Mouse (Mus musculus) midbrain, embryonic 10.5 days (tissue): Measurements from ENCODE around the gene Ncln. TPM values are rescaled to one million over a fixed set of nuclear protein-coding genes. Genes with fewer than 3 reads are reported as not detected.

Source experiments
- DNase-seq: peaks from one replicate; pipeline ENCODE4 v3.0.0-alpha.2; 2017; ENCODE audit warnings: low spot score
- H3K27ac ChIP-seq: fragments of 300-500 bp; sonication (generic); replicated peaks from 2 replicates; pipeline ENCODE4 v1.5.1; 2016; ENCODE audit warnings: mild to moderate bottlenecking
- H3K27me3 ChIP-seq: fragments of 300-500 bp; sonication (generic); 2 replicates; pipeline ENCODE4 v1.6.1; 2016; ENCODE audit warnings: low read depth, mild to moderate bottlenecking; ENCODE audit not compliant: poor library complexity, severe bottlenecking
- H3K36me3 ChIP-seq: fragments of 300-500 bp; sonication (generic); 2 replicates; pipeline ENCODE4 v1.6.1; 2016; ENCODE audit warnings: mild to moderate bottlenecking, moderate library complexity
- H3K4me1 ChIP-seq: fragments of 300-500 bp; sonication (generic); 2 replicates; pipeline ENCODE4 v1.6.1; 2016
- H3K4me3 ChIP-seq: fragments of 300-500 bp; sonication (generic); 2 replicates; pipeline ENCODE4 v1.5.1; 2016; ENCODE audit warnings: mild to moderate bottlenecking, moderate library complexity
- H3K9me3 ChIP-seq: fragments of 300-500 bp; sonication (generic); replicated peaks from 2 replicates; pipeline ENCODE4 v1.6.1; 2016; ENCODE audit warnings: mild to moderate bottlenecking
- WGBS: fragments of 180-500 bp; shearing (Covaris S2); methylation state at CpG from one replicate; pipeline ENCODE4 v1.1.7; 2016; 5-methylcytosine and 5-hydroxymethylcytosine counted together
- polyA plus RNA-seq: library from polyadenylated mRNA; unstranded; fragments of >200 nt; fragmentation: Nextera tagmentation; extraction: Ambion mirVana; gene quantifications from 2 replicates; pipeline ENCODE4 v1.2.1, GENCODE M21; 2016

The Ncln gene
- polyA plus RNA-seq, 1 experiment from 2014 or later = 87.5 TPM

GRCm38 (mm10) chr10:81494260-81495041 lies 1.7 kb downstream of the Ncln start:
- 91% methylated on average over 11 of the region's 11 CpGs for WGBS
- H3K27me3 ChIP-seq = no peaks in the 10 kb centered on the region
- DNase-seq = no peak
- H3K4me3 ChIP-seq = peak overlapping the region; percentile 65
- H3K9me3 ChIP-seq = no peaks in the 10 kb centered on the region
- no peak overlapping the region for H3K27ac ChIP-seq
- peaks cover 45% of the 10 kb centered on the region for H3K4me1 ChIP-seq
- H3K36me3 ChIP-seq = peaks cover 48% of the 10 kb centered on the region

- Histone ChIP-seq H3K27me3 (no peaks in the 10 kb centered on the region), H3K4me1 (peaks cover 38% of the 10 kb centered on the region), H3K4me3 (0 out of 2 replicates have a peak overlapping the region, but pooled peaks have one; percentile 65), H3K9me3 (no peaks in the 10 kb centered on the region), H3K27ac (no peak overlapping the region), H3K36me3 (peaks cover 55% of the 10 kb centered on the region)
- whole genome bisulfite sequencing = 81% methylated on average over 8 of the region's 8 CpGs
- DNase-seq = no peak
Measured at GRCm38 (mm10) chr10:81493601-81494220, 2.5 kb downstream of the Ncln start.

DNA sequence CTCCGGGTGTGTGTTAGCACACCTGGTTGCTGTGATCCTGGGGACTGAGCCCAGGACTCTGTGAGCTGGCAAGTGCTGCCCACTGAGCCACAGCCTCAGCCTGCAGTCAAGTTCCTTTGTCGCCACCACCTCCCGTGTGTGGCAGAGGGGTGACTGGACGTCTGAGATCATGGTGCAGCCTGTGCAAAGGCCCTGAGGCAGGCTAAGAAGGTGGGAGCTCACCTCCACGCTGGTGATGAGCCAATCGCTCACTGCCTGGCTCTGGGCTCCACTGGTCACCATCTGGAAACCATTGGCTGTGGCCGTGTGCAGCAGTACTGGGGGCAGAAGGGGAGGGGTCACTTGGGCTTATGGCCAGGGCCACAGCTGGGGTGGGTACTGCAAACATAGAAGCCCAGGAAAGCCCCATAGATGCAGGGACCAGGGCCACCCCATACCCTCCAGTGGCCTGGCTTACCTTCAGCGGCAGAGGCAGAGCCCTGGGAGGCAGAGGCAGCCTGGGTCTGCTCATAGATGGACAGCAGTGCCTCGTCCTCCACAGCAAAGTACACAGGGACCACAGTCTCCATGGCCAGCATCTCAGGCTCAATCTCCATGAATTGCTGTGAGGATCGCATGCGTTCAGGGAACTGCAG lies 3.5 kb downstream of the Ncln start:
- no peak for DNase-seq
- WGBS = 89% methylated on average over 11 of the region's 11 CpGs
- no peaks in the 10 kb centered on the region for H3K9me3 ChIP-seq
- no peak overlapping the region for H3K4me3 ChIP-seq
- H3K27me3 ChIP-seq = no peaks in the 10 kb centered on the region
- no peak overlapping the region for H3K27ac ChIP-seq
- peaks cover 34% of the 10 kb centered on the region for H3K4me1 ChIP-seq
- peaks cover 65% of the 10 kb centered on the region for H3K36me3 ChIP-seq

- Histone ChIP-seq H3K27me3 (no peaks in the 10 kb centered on the region), H3K4me3 (no peak overlapping the region), H3K9me3 (no peaks in the 10 kb centered on the region), H3K27ac (no peak overlapping the region), H3K4me1 (peaks cover 24% of the 10 kb centered on the region), H3K36me3 (peaks cover 82% of the 10 kb centered on the region)
- DNase-seq = no peak
- 91% methylated on average over 9 of the region's 9 CpGs for WGBS
Measured at GRCm38 (mm10) chr10:81491018-81491417, 5.2 kb downstream of the Ncln start.

DNA sequence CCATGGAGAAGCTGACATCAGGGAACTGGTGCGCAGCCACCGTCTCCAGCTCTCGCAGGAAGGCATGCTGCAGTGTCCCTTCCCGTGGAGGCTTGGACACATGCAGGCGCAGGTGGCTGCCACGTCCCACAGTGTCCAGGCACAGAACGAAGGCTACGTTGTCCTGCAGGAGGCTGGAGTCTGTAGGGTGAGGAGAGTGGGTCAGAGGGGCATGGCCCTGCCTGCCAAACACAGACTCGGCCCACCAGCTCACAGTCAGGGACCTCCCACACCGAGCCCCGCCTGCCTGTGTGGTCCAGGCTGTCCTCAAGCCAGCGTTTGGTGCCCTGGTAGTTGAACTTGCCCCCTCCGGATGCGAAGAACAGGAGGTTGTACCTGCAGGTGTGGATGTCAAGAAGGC lies 6.3 kb downstream of the Ncln start:
- 89% methylated on average over 14 of the region's 14 CpGs for WGBS
- peaks cover 84% of the 10 kb centered on the region for H3K36me3 ChIP-seq

DNA sequence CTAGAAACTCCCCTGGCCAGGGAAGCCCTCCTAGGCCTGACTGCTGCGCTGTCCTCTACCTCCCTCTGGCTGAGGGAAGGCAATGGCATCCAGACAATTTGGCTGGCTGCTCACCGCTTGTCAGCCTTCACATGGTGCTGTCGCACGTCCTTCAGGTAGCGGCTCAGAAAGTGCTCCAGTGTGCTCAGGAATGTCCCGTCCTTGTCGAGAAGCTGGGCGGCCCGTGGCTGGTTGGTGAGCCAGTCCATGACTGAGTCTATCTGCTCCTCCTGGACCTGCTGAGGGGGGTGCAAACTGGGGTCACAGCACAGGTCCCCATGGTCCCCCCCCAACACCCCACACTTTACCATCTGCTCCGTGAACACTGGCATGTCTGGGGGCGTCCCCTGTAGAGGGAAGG lies 8.1 kb downstream of the Ncln start:
- WGBS = 88% methylated on average over 11 of the region's 11 CpGs
- Histone ChIP-seq H3K27me3 (no peaks in the 10 kb centered on the region), H3K9me3 (no peaks in the 10 kb centered on the region), H3K36me3 (peaks cover 72% of the 10 kb centered on the region), H3K27ac (no peak overlapping the region), H3K4me1 (peaks cover 13% of the 10 kb centered on the region), H3K4me3 (no peak overlapping the region)
- no peak for DNase-seq

More for the DNA sequence above, 6.3 kb downstream of the Ncln start:
- H3K27ac ChIP-seq = no peak overlapping the region
- no peak for DNase-seq
- peaks cover 19% of the 10 kb centered on the region for H3K4me1 ChIP-seq
- H3K27me3 ChIP-seq = no peaks in the 10 kb centered on the region
- no peaks in the 10 kb centered on the region for H3K9me3 ChIP-seq
- no peak overlapping the region for H3K4me3 ChIP-seq

DNA sequence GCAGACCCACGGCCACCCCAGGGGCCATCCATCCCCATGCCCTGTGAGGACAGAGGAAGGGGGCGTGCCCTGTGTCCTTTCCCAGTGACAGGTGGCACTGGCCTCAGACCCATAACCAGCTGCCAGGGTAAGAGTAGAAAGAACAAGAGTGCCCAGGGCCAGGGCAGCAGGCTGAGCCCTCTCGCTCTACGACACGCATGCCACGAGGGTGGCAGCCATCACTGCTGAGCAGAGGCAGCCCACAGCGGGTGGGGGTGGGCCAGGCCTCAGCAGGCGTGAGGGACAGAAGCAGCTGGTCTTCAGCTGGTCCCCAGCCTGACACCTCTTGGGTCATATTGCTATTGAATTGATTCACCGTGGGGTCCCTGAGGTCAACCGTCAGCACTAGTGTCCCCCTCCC lies 9.7 kb downstream of the Ncln start:
- peaks cover 27% of the 10 kb centered on the region for H3K4me1 ChIP-seq
- H3K36me3 ChIP-seq = peaks cover 56% of the 10 kb centered on the region
- no peak overlapping the region for H3K27ac ChIP-seq
- H3K4me3 ChIP-seq = no peak overlapping the region
- no peaks in the 10 kb centered on the region for H3K9me3 ChIP-seq
- 88% methylated on average over 10 of the region's 10 CpGs for WGBS
- H3K27me3 ChIP-seq = peaks cover 10% of the 10 kb centered on the region
- no peak for DNase-seq

GRCm38 (mm10) chr10:81485479-81486018 lies 10.6 kb downstream of the Ncln start:
- no peak for DNase-seq
- Histone ChIP-seq H3K4me3 (peak overlapping the region; percentile 12; the same call in 1 of the 2 replicates), H3K36me3 (peaks cover 47% of the 10 kb centered on the region), H3K27me3 (peaks cover 20% of the 10 kb centered on the region), H3K27ac (peak overlapping the region; percentile 43; the same call in 1 of the 2 replicates), H3K4me1 (peaks cover 32% of the 10 kb centered on the region), H3K9me3 (no peaks in the 10 kb centered on the region)
- WGBS = 74% methylated on average over 7 of the region's 7 CpGs

DNA sequence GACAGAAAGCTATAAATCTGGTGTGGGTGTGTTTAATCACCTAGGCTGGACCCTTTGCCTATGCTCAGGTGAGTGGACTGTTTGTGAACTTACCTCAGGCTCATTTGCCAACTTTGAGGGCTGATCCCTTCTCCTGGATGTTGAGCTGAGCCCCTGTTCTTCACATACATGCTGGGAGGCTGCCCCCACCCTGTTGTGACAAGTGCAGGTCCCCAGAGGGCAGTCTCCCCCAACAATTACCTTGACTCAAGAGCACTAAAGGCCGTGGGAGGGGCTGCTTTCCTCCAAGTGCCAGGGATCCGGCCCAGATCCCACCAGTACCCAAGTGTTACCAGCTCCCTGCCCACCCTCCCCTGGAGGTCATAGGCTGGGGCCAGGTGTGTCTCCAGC lies 11.1 kb downstream of the Ncln start:
- H3K4me3 ChIP-seq = peak overlapping the region; percentile 12; the same call in 1 of the 2 replicates
- peaks cover 42% of the 10 kb centered on the region for H3K36me3 ChIP-seq
- peaks cover 24% of the 10 kb centered on the region for H3K27me3 ChIP-seq
- DNase-seq = no peak
- 43% methylated on average over 2 of the region's 2 CpGs for WGBS
- H3K9me3 ChIP-seq = no peaks in the 10 kb centered on the region
- peak overlapping the region; percentile 43; the same call in 1 of the 2 replicates for H3K27ac ChIP-seq
- H3K4me1 ChIP-seq = peaks cover 37% of the 10 kb centered on the region

GRCm38 (mm10) chr10:81484441-81485059 lies 11.6 kb downstream of the Ncln start:
- no peak for DNase-seq
- H3K27ac ChIP-seq = peak overlapping the region; percentile 43

GRCm38 (mm10) chr10:81483983-81484382 lies 12.2 kb downstream of the Ncln start:
- Histone ChIP-seq H3K36me3 (peaks cover 31% of the 10 kb centered on the region), H3K9me3 (no peaks in the 10 kb centered on the region), H3K27ac (0 out of 2 replicates have a peak overlapping the region, but pooled peaks have one; percentile 43), H3K4me1 (peaks cover 40% of the 10 kb centered on the region), H3K4me3 (no peak overlapping the region), H3K27me3 (peaks cover 34% of the 10 kb centered on the region)
- peak; percentile 63 for DNase-seq
- 20% methylated on average over 9 of the region's 9 CpGs for WGBS

More at GRCm38 (mm10) chr10:81484441-81485059, 11.6 kb downstream of the Ncln start:
- H3K9me3 ChIP-seq = no peaks in the 10 kb centered on the region
- peaks cover 37% of the 10 kb centered on the region for H3K36me3 ChIP-seq
- H3K4me3 ChIP-seq = 0 out of 2 replicates have a peak overlapping the region, but pooled peaks have one; percentile 12
- H3K27me3 ChIP-seq = peaks cover 29% of the 10 kb centered on the region
- peaks cover 40% of the 10 kb centered on the region for H3K4me1 ChIP-seq
- whole genome bisulfite sequencing = 66% methylated on average over 6 of the region's 6 CpGs

- DNase-seq = peak; percentile 76
- Histone ChIP-seq H3K4me3 (peak within 1 kb of the TSS; percentile 59), H3K36me3 (peaks cover 17% of the 10 kb centered on the region), H3K4me1 (peaks cover 44% of the 10 kb centered on the region), H3K9me3 (no peaks in the 10 kb centered on the region), H3K27ac (peak within 1 kb of the TSS; percentile 80), H3K27me3 (peaks cover 49% of the 10 kb centered on the region)
- 0% methylated on average over 36 of the region's 36 CpGs for WGBS
Measured at GRCm38 (mm10) chr10:81482533-81482889, 13.7 kb downstream of the Ncln start, which contains the start of gene Celf5. Celf5 (minus strand) TSS chr10:81482709.
